Mouse (Mus musculus) left cerebral cortex, postnatal 25 days (tissue): ENCODE measurements at regions not wholly inside any gene's neighbourhood (a gene's known extent, or its start where the extent isn't known, plus 50 kb on each side); places are given as distances from the start of the nearest gene placed in this dataset.

Experiments used
- DNase-seq, 2 experiments: peaks; one replicate each; pipeline ENCODE4 v3.0.0; 2022; ENCODE audit warnings: low spot score in 2 of 2, mixed read lengths in 1 of 2
- intact Hi-C: fragments of 180-260 bp; cut with DNase I; formaldehyde crosslinking; loops from one replicate; pipeline ENCODE4 v1.15.1; 2025

GRCm38 (mm10) chr12:12882931-12883553 lies 58.7 kb downstream of the Mycn start:
- no peak for DNase-seq
- intact Hi-C loops: no loop called here

GRCm38 (mm10) chr12:12878031-12878430 lies 63.7 kb downstream of the Mycn start:
- intact Hi-C loops: no loop called here
- DNase-seq: no peak

DNA sequence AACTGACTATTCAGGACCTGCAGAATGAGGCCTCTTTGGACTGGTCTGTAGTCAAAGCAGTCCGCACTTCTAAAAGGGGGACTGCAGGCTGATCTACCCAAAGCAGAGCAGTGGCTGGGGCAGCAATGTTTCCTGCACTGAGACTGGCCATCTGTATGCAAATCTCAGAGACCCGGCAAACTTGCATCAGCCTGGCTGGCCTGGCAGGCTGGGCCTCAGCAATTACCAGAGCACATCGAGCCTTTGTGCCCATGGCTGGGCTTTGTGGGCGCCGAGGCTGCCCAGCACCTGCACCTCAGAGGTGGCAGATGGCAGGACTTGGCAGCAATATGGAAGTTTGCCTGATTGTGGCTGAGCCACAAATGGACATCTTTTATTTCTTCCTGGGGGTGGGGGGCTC lies 64.2 kb downstream of the Mycn start:
- DNase-seq: peak in 1 of 2 experiments; percentile 14
- intact Hi-C loops: no loop called here

- DNase-seq: no peak
- intact Hi-C loops: no loop called here
Measured at GRCm38 (mm10) chr12:12875976-12876745, 65.6 kb downstream of the Mycn start.

DNA sequence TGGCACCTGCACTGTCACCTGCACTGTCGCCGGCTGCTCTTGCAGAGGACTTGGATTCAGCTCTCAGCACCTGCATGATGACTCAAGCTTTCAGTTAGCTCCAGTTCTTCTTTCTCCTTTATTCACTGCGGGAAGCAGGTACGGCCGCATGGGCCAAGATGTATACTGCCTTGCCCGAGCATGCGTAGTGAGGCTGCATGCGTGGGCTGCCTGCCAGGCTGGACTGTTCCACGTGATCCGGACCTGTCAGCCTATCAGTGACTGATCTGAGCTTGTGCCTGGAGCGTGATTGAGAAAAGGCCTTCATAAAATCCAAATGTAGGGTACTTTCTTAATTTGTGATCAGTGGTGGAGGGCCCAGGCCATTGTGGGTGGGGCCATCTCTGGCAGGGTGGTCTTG lies 68.2 kb downstream of the Mycn start:
- DNase-seq: peak in 1 of 2 experiments; percentile 3
- intact Hi-C loops: no loop called here

DNA sequence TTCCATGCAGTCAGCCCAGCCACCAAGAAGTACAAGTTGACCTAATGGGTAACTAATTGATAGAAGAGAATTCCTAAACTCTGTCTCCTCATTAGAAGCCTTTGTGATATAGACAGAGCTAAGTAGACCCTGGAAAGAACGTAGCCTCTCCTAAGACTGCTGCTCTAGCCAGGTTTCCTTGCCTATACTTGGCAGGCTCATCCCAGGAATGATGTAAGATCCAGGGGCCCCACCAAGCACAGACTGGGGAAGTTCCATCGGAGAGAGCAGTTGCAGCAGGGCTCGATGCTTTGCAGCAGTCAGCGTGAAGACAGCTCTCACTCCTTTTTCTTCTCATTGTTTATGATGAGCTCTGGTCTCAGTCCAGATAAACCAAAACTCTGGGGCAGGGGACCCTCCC lies 68.7 kb downstream of the Mycn start:
- DNase-seq: no peak
- intact Hi-C loops: no loop called here

GRCm38 (mm10) chr12:12871272-12871671 lies 70.4 kb downstream of the Mycn start:
- intact Hi-C loops: no loop called here

DNA sequence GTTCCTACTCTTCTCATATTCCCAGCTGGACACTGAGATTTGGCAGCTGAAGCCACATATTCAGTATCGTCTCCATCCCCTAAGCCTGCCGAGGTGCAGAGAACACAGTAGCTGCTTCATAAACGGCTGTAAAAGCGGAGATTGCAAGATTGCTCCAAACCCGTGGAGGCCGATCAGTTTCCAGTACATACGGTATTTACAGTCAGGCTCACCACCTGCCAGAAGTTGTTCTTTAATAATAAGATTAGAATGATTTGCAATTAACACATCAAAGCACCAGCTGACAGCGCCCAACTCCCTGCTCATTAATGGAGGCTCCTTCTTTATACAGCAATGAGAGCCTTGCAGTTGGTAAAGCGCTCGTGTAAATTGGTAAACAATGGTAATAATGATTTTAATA lies 75.1 kb downstream of the Mycn start:
- DNase-seq: no peak
- intact Hi-C loops: no loop called here

More at GRCm38 (mm10) chr12:12871272-12871671, 70.4 kb downstream of the Mycn start:
- DNase-seq: peak; percentile 14 to 32

GRCm38 (mm10) chr12:12850681-12851080 lies 91.0 kb downstream of the Mycn start:
- intact Hi-C loops: no loop called here
- no peak for DNase-seq

- no peak for DNase-seq
- intact Hi-C loops: no loop called here
Measured at GRCm38 (mm10) chr12:12846716-12847115, 95.0 kb downstream of the Mycn start.

DNA sequence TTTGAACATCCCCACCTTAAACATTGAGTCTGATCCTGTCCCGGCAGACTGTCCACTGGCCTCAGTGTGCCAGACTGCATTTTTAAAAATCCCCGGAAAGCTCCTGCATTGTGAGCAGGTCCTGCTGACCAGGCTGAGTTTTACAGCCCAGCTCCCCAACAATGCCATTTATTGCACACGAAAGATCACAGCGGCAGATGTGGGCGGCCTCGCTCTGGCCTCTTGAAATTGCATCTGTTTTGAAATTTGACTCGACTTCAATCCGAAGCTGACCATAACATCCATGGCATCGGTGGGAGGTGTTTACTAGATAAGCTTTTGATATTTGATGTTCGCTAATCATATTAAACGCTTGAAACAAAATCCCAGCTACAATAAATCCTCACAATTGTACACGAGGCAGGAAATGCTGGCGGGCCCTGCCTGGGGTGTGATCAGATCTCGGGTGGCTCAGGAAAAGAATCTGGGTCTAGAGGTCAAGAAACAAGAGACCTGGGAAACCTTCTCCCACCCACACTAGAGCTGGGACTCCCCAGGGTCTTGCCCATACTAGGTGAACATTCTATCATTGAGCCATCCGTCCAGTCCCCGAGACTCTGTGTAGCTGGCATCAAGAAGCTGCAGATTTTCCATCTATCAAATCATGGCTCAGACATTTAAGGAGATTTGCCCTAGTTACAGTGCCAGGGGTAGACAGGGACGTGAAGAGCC lies 99.3 kb downstream of the Mycn start:
- intact Hi-C loops: no loop called here
- DNase-seq: no peak

DNA sequence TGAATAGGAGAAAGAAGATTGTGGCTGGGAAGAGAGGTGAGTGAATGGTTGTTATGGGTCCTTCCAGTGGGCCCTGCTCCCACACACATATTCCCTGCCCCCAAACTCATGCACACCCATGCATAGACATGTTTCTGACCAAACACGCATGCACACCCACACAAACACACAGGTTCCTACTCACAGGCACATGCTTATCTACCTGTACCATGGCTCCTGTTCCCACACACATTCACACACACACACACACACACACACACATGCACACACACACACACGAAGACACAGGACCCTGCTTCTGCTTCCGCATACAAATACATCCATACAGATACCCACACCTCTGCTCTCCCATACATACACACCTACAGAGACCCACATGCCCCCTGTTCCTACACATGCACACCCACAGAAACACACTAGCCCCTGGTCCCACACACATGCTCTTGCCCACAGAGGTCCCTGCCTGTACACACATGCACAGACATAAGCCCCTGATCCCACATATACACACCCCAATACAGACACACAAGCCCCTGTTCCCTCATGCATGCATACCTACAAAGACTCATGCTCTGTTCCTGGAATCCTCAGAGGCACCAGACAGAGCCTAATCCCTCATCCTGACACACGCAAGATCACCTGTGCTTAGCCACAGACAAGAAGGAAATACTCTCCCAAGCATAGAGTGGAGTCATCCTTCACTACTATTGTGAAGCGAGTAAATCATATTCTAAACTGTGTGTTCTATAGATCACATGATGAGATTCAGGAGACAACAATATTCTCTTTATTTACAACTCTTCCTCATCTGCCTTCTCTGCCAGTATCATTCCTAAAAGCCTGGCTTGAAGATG lies 100.1 kb downstream of the Mycn start:
- DNase-seq: no peak
- intact Hi-C loops: no loop called here

- intact Hi-C loops: no loop called here
- DNase-seq: peak in 1 of 2 experiments; percentile 5
Measured at GRCm38 (mm10) chr12:12840661-12841384, 100.9 kb downstream of the Mycn start.

- peak in 1 of 2 experiments; percentile 54 for DNase-seq
- intact Hi-C loops: no loop called here
Measured at GRCm38 (mm10) chr12:12837775-12838174, 103.9 kb downstream of the Mycn start.

DNA sequence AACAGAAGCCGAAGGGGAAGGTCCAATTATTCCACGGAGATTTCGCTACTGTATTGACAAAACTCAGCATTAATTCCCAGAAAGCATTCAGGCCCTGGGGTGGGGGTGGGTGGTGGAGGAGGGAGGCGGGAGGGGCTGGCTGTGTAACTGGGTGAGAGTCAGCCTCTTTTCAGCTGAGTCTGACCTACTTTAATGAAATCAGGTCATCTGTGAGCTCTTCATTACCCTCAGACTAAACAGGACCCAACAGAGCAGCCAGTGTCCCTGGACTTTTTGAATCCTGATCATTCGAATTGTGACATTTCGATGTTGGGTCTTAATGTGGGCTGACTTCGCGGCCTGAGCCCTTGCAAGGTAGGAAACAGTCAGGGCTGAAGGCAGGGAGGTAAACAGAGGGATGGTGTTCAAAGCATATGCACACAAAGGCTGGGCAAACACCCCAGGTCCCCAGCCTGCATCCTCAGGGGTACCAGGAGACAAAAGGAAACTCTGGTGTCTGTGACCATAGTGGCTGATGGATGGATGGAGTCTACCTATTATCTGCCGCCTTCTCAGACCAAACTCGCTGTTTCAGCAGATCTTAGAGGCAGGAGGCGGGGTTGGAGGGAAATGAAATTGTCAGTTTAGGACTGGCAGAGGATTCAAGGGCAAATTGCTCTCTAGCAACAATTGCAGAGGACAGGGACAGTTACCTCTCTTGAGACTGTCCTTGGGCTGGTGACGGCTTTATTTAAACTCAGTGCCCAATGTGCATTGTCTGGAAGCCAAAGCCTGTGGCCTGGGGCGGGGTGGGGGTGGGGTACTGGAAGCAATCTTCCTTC lies 113.7 kb downstream of the Mycn start:
- intact Hi-C loops: no loop called here
- DNase-seq: no peak

- no peak for DNase-seq
- intact Hi-C loops: no loop called here
Measured at GRCm38 (mm10) chr12:12827379-12827778, 114.3 kb downstream of the Mycn start.

- intact Hi-C loops: no loop called here
- DNase-seq: no peak
Measured at GRCm38 (mm10) chr12:12826431-12826830, 115.3 kb downstream of the Mycn start.

- DNase-seq: peak in 1 of 2 experiments; percentile 66
- intact Hi-C loops: no loop called here
Measured at GRCm38 (mm10) chr12:12825842-12826241, 115.9 kb downstream of the Mycn start.
